In genomic region chr16:4862863-4863483, GRCm38 (mm10) we compare ENCODE assay signal across 8 mouse cellular contexts. TPM values are rescaled to one million over a fixed set of nuclear protein-coding genes. Genes with fewer than 3 reads are reported as not detected.
DNase-seq lines count a peak whose midpoint lies in the region; ATAC-seq lines count a peak whose summit lies in the region.

No protein-coding gene starts in this region.

- ATAC-seq in hematopoietic stem cell, adult 5-6 weeks (replicated peaks in 1 of 2; ENCODE audit: insufficient read depth in 1 of 2, low FRiP score in 2 of 2, low TSS enrichment in 1 of 2, low read depth in 1 of 2, poor library complexity in 2 of 2, severe bottlenecking in 2 of 2): peak; percentile 95 to 96

- DNase-seq in MEL-GATA-1-ER (ENCODE audit: extremely low read depth, low read depth): peak; percentile 63
- peak; percentile 52 to 55 for DNase-seq in cerebellum, adult 18-20 months
- peak; percentile 56 for DNase-seq in forelimb bud, embryonic 11.5 days (ENCODE audit: low read depth, low spot score)
- peak; percentile 68 to 74 for DNase-seq in layer of hippocampus, postnatal 36 days
- peak; percentile 91 for DNase-seq in lung, postnatal 36 days
- DNase-seq in right cerebral cortex, adult 2 months (ENCODE audit: low spot score in 2 of 2): peak; percentile 70 to 72
- peak; percentile 45 for DNase-seq in urinary bladder, postnatal 10 days (ENCODE audit: low spot score)

RNA-seq across cellular contexts. Expression of gene Ubald1, which starts 17.1 kb away (rescaled TPM):
- 24.3 and 40.4 TPM in 2 replicates for total RNA-seq in hematopoietic stem cell, adult 5-6 weeks (2017)
- total RNA-seq in layer of hippocampus, postnatal 36 days (2021): 10 to 100 TPM; 91.3 to 94.9 TPM

RNA-seq across cellular contexts. Expression of gene Mgrn1, which starts 23.1 kb away (rescaled TPM):
- 16.5 and 26.0 TPM in 2 replicates for total RNA-seq in hematopoietic stem cell, adult 5-6 weeks (2017)
- 100 to 1,000 TPM; 213 TPM for total RNA-seq in layer of hippocampus, postnatal 36 days (2021)

RNA-seq across cellular contexts. Expression of gene 4930562C15Rik, which starts 27.8 kb away (rescaled TPM):
- 3.4 TPM in 1 of 2 replicates, not detected in the other for total RNA-seq in hematopoietic stem cell, adult 5-6 weeks (2017)
- not detected for total RNA-seq in layer of hippocampus, postnatal 36 days (2021)

Comparison
In these comparisons a context has a peak if more than half of its experiments do, and no peak if none do; other contexts are left out.
1. Peak in every context shown above with its lines: DNase-seq and ATAC-seq.